Mouse (Mus musculus) neural tube, embryonic 12.5 days (tissue): Measurements from ENCODE around the gene Amacr. TPM values are rescaled to one million over a fixed set of nuclear protein-coding genes. Genes with fewer than 3 reads are reported as not detected.
A peak's percentile ranks its signal among the peaks of the same experiment; 100 is the strongest.

Source experiments
- ATAC-seq: fragments of 200-750 bp; cut with Nextera tagmentation; 2 replicates; pipeline ENCODE4 v1.8.0; 2017; ENCODE audit warnings: low read depth, mild to moderate bottlenecking, moderate TSS enrichment, moderate library complexity; ENCODE audit not compliant: low FRiP score
- H3K27ac ChIP-seq: fragments of 300-500 bp; sonication (generic); 2 replicates; pipeline ENCODE4 v1.5.1; 2016
- H3K27me3 ChIP-seq: fragments of 300-500 bp; sonication (generic); replicated peaks from 2 replicates; pipeline ENCODE4 v1.6.1; 2016; ENCODE audit warnings: mild to moderate bottlenecking
- H3K36me3 ChIP-seq: fragments of 300-500 bp; sonication (generic); 2 replicates; pipeline ENCODE4 v1.6.1; 2016; ENCODE audit warnings: mild to moderate bottlenecking
- H3K4me1 ChIP-seq: fragments of 300-500 bp; sonication (generic); 2 replicates; pipeline ENCODE4 v1.6.1; 2016
- H3K4me2 ChIP-seq: fragments of 300-500 bp; sonication (generic); replicated peaks from 2 replicates; pipeline ENCODE4 v1.6.1; 2016; ENCODE audit warnings: mild to moderate bottlenecking
- H3K4me3 ChIP-seq: fragments of 300-500 bp; sonication (generic); 2 replicates; pipeline ENCODE4 v1.5.1; 2016
- H3K9ac ChIP-seq: fragments of 300-500 bp; sonication (generic); 2 replicates; pipeline ENCODE4 v1.6.1; 2016; ENCODE audit warnings: mild to moderate bottlenecking
- H3K9me3 ChIP-seq: fragments of 300-500 bp; sonication (generic); 2 replicates; pipeline ENCODE4 v1.6.1; 2016; ENCODE audit warnings: mild to moderate bottlenecking
- WGBS: fragments of 180-500 bp; shearing (Covaris S2); methylation state at CpG from one replicate; pipeline ENCODE4 v1.1.7; 2016; 5-methylcytosine and 5-hydroxymethylcytosine counted together
- polyA plus RNA-seq: library from polyadenylated mRNA; unstranded; fragments of >200 nt; fragmentation: Nextera tagmentation; extraction: Ambion mirVana; gene quantifications from 2 replicates; pipeline ENCODE4 v1.2.1, GENCODE M21; 2016

The Amacr gene
- 14.0 and 14.3 TPM in 2 replicates for polyA plus RNA-seq

- H3K27ac ChIP-seq: peak within 1 kb of the TSS; percentile 54
- under 1% methylated on average over 52 of the region's 52 CpGs for WGBS
These were observed at the start of gene Amacr for GRCm38 (mm10) chr15:10981377-10982063. Gene Amacr (plus strand): TSS chr15:10981756.

GRCm38 (mm10) chr15:10933930-10934329, 47.6 kb upstream of the Amacr start:
- WGBS: 83% methylated on average over 1 of the region's 1 CpGs
- ATAC-seq: no peak
- Histone ChIP-seq H3K4me2 (no peak overlapping the region), H3K4me1 (no peaks in the 10 kb centered on the region), H3K4me3 (no peak overlapping the region), H3K9ac (no peak overlapping the region), H3K27ac (no peak overlapping the region), H3K27me3 (no peaks in the 10 kb centered on the region), H3K36me3 (no peaks in the 10 kb centered on the region), H3K9me3 (no peaks in the 10 kb centered on the region)

More at GRCm38 (mm10) chr15:10981377-10982063, at the start of gene Amacr:
- H3K27me3 ChIP-seq: no peaks in the 10 kb centered on the region
- peak within 1 kb of the TSS; percentile 66 for H3K4me2 ChIP-seq
- peak within 1 kb of the TSS; percentile 64 for H3K9ac ChIP-seq
- H3K9me3 ChIP-seq: no peaks in the 10 kb centered on the region
- H3K36me3 ChIP-seq: no peaks in the 10 kb centered on the region
- ATAC-seq: peak; percentile 100
- peaks cover 4% of the 10 kb centered on the region; the same call in 1 of the 2 replicates for H3K4me1 ChIP-seq
- peak within 1 kb of the TSS; percentile 73 for H3K4me3 ChIP-seq

- WGBS: 82% methylated on average over 15 of the region's 15 CpGs
- Histone ChIP-seq H3K36me3 (no peaks in the 10 kb centered on the region), H3K27me3 (no peaks in the 10 kb centered on the region), H3K4me3 (no peak overlapping the region), H3K9ac (no peak overlapping the region), H3K27ac (no peak overlapping the region), H3K4me1 (no peaks in the 10 kb centered on the region), H3K4me2 (no peak overlapping the region), H3K9me3 (no peaks in the 10 kb centered on the region)
- no peak for ATAC-seq
These were observed 41.1 kb upstream of the Amacr start for GRCm38 (mm10) chr15:10940148-10941108.

GRCm38 (mm10) chr15:10941901-10942300, 39.7 kb upstream of the Amacr start:
- Histone ChIP-seq H3K36me3 (no peaks in the 10 kb centered on the region), H3K4me3 (no peak overlapping the region), H3K27me3 (no peaks in the 10 kb centered on the region), H3K9ac (no peak overlapping the region), H3K4me2 (no peak overlapping the region), H3K9me3 (no peaks in the 10 kb centered on the region), H3K27ac (no peak overlapping the region), H3K4me1 (no peaks in the 10 kb centered on the region)
- WGBS: 83% methylated on average over 6 of the region's 6 CpGs
- ATAC-seq: no peak

GRCm38 (mm10) chr15:10947852-10948251, 33.7 kb upstream of the Amacr start:
- WGBS: 86% methylated on average over 1 of the region's 1 CpGs
- no peaks in the 10 kb centered on the region for H3K9me3 ChIP-seq
- no peak for ATAC-seq
- H3K27me3 ChIP-seq: no peaks in the 10 kb centered on the region
- peaks cover 9% of the 10 kb centered on the region; the same call in 1 of the 2 replicates for H3K4me1 ChIP-seq
- no peak overlapping the region for H3K4me3 ChIP-seq
- H3K27ac ChIP-seq: no peak overlapping the region
- no peak overlapping the region for H3K9ac ChIP-seq
- H3K36me3 ChIP-seq: no peaks in the 10 kb centered on the region
- H3K4me2 ChIP-seq: no peak overlapping the region

- Histone ChIP-seq H3K4me1 (peaks cover 14% of the 10 kb centered on the region; the same call in 1 of the 2 replicates), H3K4me2 (peak within 1 kb of the TSS; percentile 36), H3K27me3 (no peaks in the 10 kb centered on the region), H3K36me3 (no peaks in the 10 kb centered on the region), H3K9me3 (no peaks in the 10 kb centered on the region), H3K9ac (0 out of 2 replicates have a peak within 1 kb of the TSS, but pooled peaks have one; percentile 14), H3K4me3 (no peak within 1 kb of the TSS), H3K27ac (no peak within 1 kb of the TSS; the same call in 1 of the 2 replicates)
- 44% methylated on average over 23 of the region's 23 CpGs for WGBS
- peak; percentile 55 for ATAC-seq
These were observed 29.4 kb upstream of the Amacr start, which contains the start of gene C1qtnf3 for GRCm38 (mm10) chr15:10951951-10952759. Gene C1qtnf3 (plus strand): TSS chr15:10952332.

GRCm38 (mm10) chr15:10952760-10953305, 28.7 kb upstream of the Amacr start:
- Histone ChIP-seq H3K4me3 (no peak overlapping the region), H3K27me3 (no peaks in the 10 kb centered on the region), H3K27ac (no peak overlapping the region), H3K4me1 (peaks cover 14% of the 10 kb centered on the region; the same call in 1 of the 2 replicates), H3K4me2 (peak overlapping the region; percentile 36), H3K9me3 (no peaks in the 10 kb centered on the region), H3K9ac (no peak overlapping the region), H3K36me3 (no peaks in the 10 kb centered on the region)
- ATAC-seq: peak; percentile 49; the same call in 1 of the 2 replicates
- WGBS: 23% methylated on average over 4 of the region's 4 CpGs

- no peak overlapping the region for H3K4me3 ChIP-seq
- H3K4me2 ChIP-seq: 0 out of 2 replicates have a peak overlapping the region, but pooled peaks have one; percentile 12
- ATAC-seq: no peak
- WGBS: 43% methylated on average over 1 of the region's 1 CpGs
- no peaks in the 10 kb centered on the region for H3K9me3 ChIP-seq
- H3K27ac ChIP-seq: no peak overlapping the region
- peaks cover 14% of the 10 kb centered on the region; the same call in 1 of the 2 replicates for H3K4me1 ChIP-seq
- H3K27me3 ChIP-seq: no peaks in the 10 kb centered on the region
- H3K36me3 ChIP-seq: no peaks in the 10 kb centered on the region
- no peak overlapping the region for H3K9ac ChIP-seq
These were observed 28.1 kb upstream of the Amacr start for GRCm38 (mm10) chr15:10953465-10953864.

GRCm38 (mm10) chr15:10954381-10955016, 27.1 kb upstream of the Amacr start:
- WGBS: 87% methylated on average over 6 of the region's 6 CpGs
- Histone ChIP-seq H3K27ac (no peak overlapping the region), H3K4me1 (peaks cover 14% of the 10 kb centered on the region; the same call in 1 of the 2 replicates), H3K4me2 (no peak overlapping the region), H3K27me3 (no peaks in the 10 kb centered on the region), H3K36me3 (no peaks in the 10 kb centered on the region), H3K4me3 (no peak overlapping the region), H3K9ac (no peak overlapping the region), H3K9me3 (no peaks in the 10 kb centered on the region)
- no peak for ATAC-seq

- no peaks in the 10 kb centered on the region for H3K9me3 ChIP-seq
- H3K27me3 ChIP-seq: no peaks in the 10 kb centered on the region
- WGBS: 71% methylated on average over 5 of the region's 5 CpGs
- no peak overlapping the region for H3K4me3 ChIP-seq
- no peak overlapping the region for H3K9ac ChIP-seq
- H3K36me3 ChIP-seq: no peaks in the 10 kb centered on the region
- H3K4me1 ChIP-seq: peaks cover 14% of the 10 kb centered on the region; the same call in 1 of the 2 replicates
- H3K4me2 ChIP-seq: no peak overlapping the region
- no peak for ATAC-seq
- no peak overlapping the region for H3K27ac ChIP-seq
These were observed 26.4 kb upstream of the Amacr start for GRCm38 (mm10) chr15:10955156-10955555.

- no peaks in the 10 kb centered on the region for H3K9me3 ChIP-seq
- H3K4me2 ChIP-seq: no peak overlapping the region
- H3K4me3 ChIP-seq: no peak overlapping the region
- no peaks in the 10 kb centered on the region for H3K36me3 ChIP-seq
- no peaks in the 10 kb centered on the region for H3K27me3 ChIP-seq
- 35% methylated on average over 3 of the region's 3 CpGs for WGBS
- H3K4me1 ChIP-seq: peaks cover 14% of the 10 kb centered on the region; the same call in 1 of the 2 replicates
- no peak for ATAC-seq
- no peak overlapping the region for H3K27ac ChIP-seq
- no peak overlapping the region for H3K9ac ChIP-seq
These were observed 24.9 kb upstream of the Amacr start for GRCm38 (mm10) chr15:10956706-10957105.
